8 mouse cellular contexts compared by ENCODE assay signal in the genomic region with DNA sequence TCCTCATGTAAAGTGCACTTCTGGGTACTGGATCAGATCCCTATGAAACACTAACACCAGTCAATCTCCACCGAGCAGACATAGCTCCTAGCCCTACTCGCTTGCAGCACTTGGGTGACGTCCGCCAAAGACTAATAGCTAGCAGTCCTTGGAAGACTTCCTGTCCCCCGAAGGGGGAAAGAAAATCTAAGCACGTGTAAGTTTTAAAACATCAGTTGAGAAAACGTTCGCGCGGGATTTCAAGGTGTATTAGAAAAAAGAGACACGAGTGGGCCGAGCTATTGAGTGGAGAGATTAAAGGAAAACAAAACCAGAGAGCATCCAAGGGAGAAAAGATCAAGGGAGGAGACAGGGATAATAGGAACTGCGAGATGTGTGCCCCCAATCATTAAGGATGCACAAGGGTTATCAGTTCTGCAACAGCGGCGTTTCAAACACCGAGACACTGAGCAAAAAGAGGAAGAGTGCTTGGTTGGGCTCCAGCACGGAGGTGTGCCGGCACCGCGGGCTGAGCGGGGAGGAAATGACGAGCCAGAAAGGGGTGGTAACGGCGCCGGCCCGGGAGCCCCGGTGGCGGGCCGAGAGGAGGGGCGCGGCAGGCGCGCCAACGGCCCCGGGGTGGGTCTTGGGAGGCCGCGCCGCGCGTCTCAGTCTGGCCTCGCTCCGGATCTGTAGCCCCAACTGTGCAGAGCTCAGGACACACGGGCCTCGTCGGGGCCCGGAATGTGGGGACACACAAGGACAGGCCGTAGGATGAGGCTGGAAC. TPM values are rescaled to one million over a fixed set of nuclear protein-coding genes. Genes with fewer than 3 reads are reported as not detected.
DNase-seq lines count a peak whose midpoint lies in the region; ATAC-seq and TF ChIP-seq lines count a peak whose summit lies in the region.

No protein-coding gene starts in this region.

- H3K27ac ChIP-seq in hindbrain, embryonic 10.5 days: peak overlapping the region; percentile 99
- H3K27ac ChIP-seq in lung, embryonic 16.5 days (ENCODE audit: low read length): peak overlapping the region; percentile 100
- H3K27ac ChIP-seq in olfactory bulb, adult 2 months (ENCODE audit: insufficient read depth, low read depth, low read length): peak overlapping the region; percentile 89

- DNase-seq in MEL-GATA-1-ER (ENCODE audit: extremely low read depth, low read depth): peak; percentile 94
- peak; percentile 75 for DNase-seq in cerebellum, adult 8-10 months
- DNase-seq in hindbrain, embryonic 10.5 days (ENCODE audit: low spot score): peak; percentile 57
- peak; percentile 80 for DNase-seq in layer of hippocampus, adult 9-11 months
- peak; percentile 81 for DNase-seq in thymus, postnatal 10 days (ENCODE audit: low spot score in 2 of 2)

- under 1% methylated on average over 47 of the region's 47 CpGs for WGBS in hindbrain, embryonic 10.5 days
- under 1% methylated on average over 41 of the region's 47 CpGs for WGBS in lung, embryonic 16.5 days
- under 1% methylated on average over 47 of the region's 47 CpGs for WGBS in olfactory bulb, adult 2 months

- no peaks in the 10 kb centered on the region for H3K27me3 ChIP-seq in hindbrain, embryonic 10.5 days (ENCODE audit: insufficient read depth, poor library complexity, severe bottlenecking)
- no peaks in the 10 kb centered on the region for H3K27me3 ChIP-seq in lung, embryonic 16.5 days (ENCODE audit: control insufficient read depth, insufficient read depth, low read depth, low read length)

- H3K9ac ChIP-seq in lung, embryonic 16.5 days (ENCODE audit: low read length): peak overlapping the region; percentile 100

- H3K36me3 ChIP-seq in hindbrain, embryonic 10.5 days: peaks cover 32% of the 10 kb centered on the region
- peaks cover 5% of the 10 kb centered on the region for H3K36me3 ChIP-seq in lung, embryonic 16.5 days (ENCODE audit: control insufficient read depth, insufficient read depth, low read length)

- ATAC-seq in frontal cortex, adult (ENCODE audit: low TSS enrichment): peak; percentile 35
- ATAC-seq in lung, embryonic 16.5 days (ENCODE audit: low read depth): peak; percentile 29

- no peak for TF ChIP-seq POLR2A in olfactory bulb, adult 2 months (IDR thresholded peaks at IDR 0.05; ENCODE audit: insufficient read depth, low read depth, low read length)

- TF ChIP-seq CTCF in olfactory bulb, adult 2 months (IDR thresholded peaks at IDR 0.05; ENCODE audit: insufficient read depth, low read depth, low read length): no peak

- H3K4me3 ChIP-seq in hindbrain, embryonic 10.5 days: peak overlapping the region; percentile 90
- H3K4me3 ChIP-seq in lung, embryonic 16.5 days (ENCODE audit: low read length): peak overlapping the region; percentile 95
- H3K4me3 ChIP-seq in olfactory bulb, adult 2 months (ENCODE audit: insufficient read depth, low read depth, low read length): peak overlapping the region; percentile 74

- H3K4me1 ChIP-seq in hindbrain, embryonic 10.5 days (replicated peaks): peaks cover 29% of the 10 kb centered on the region
- H3K4me1 ChIP-seq in lung, embryonic 16.5 days (replicated peaks; ENCODE audit: control insufficient read depth, insufficient read depth, low read length): peaks cover 27% of the 10 kb centered on the region
- no peaks in the 10 kb centered on the region for H3K4me1 ChIP-seq in olfactory bulb, adult 2 months (ENCODE audit: control insufficient read depth, insufficient read depth, low read length)

- peak overlapping the region; percentile 69 for H3K4me2 ChIP-seq in lung, embryonic 16.5 days (ENCODE audit: low read depth, low read length)

- H3K9me3 ChIP-seq in hindbrain, embryonic 10.5 days: no peaks in the 10 kb centered on the region
- H3K9me3 ChIP-seq in lung, embryonic 16.5 days (ENCODE audit: control insufficient read depth, low read length): no peaks in the 10 kb centered on the region

RNA-seq across cellular contexts. Expression of a gene that starts 1.0 kb away (rescaled TPM):
- polyA plus RNA-seq in hindbrain, embryonic 10.5 days (2016; fragmentation: Nextera tagmentation; extraction: Ambion mirVana): 19.2 and 19.5 TPM in 2 replicates
- polyA plus RNA-seq in lung, embryonic 16.5 days (2015; fragmentation: Nextera tagmentation; extraction: Ambion mirVana): 18.1 and 19.7 TPM in 2 replicates
- not detected in 2 replicates for polyA plus RNA-seq in olfactory bulb, adult 2 months (2012; ENCODE audit: insufficient read depth, insufficient read length, low replicate concordance, missing spikeins)

RNA-seq across cellular contexts. Expression of a gene that starts 1.1 kb away (rescaled TPM):
- 81.8 and 99.4 TPM in 2 replicates for polyA plus RNA-seq in hindbrain, embryonic 10.5 days (2016; fragmentation: Nextera tagmentation; extraction: Ambion mirVana)
- polyA plus RNA-seq in lung, embryonic 16.5 days (2015; fragmentation: Nextera tagmentation; extraction: Ambion mirVana): 67.8 and 68.4 TPM in 2 replicates
- not detected in 2 replicates for polyA plus RNA-seq in olfactory bulb, adult 2 months (2012; ENCODE audit: insufficient read depth, insufficient read length, low replicate concordance, missing spikeins)

RNA-seq across cellular contexts. Expression of a gene that starts 24.0 kb away (rescaled TPM):
- polyA plus RNA-seq in hindbrain, embryonic 10.5 days (2016; fragmentation: Nextera tagmentation; extraction: Ambion mirVana): 0.98 and 1.4 TPM in 2 replicates
- polyA plus RNA-seq in lung, embryonic 16.5 days (2015; fragmentation: Nextera tagmentation; extraction: Ambion mirVana): 9.9 and 10.5 TPM in 2 replicates
- polyA plus RNA-seq in olfactory bulb, adult 2 months (2012; ENCODE audit: insufficient read depth, insufficient read length, low replicate concordance, missing spikeins): not detected in 2 replicates

RNA-seq across cellular contexts. Expression of a gene that starts 42.6 kb away (rescaled TPM):
- 0.26 and 0.96 TPM in 2 replicates for polyA plus RNA-seq in hindbrain, embryonic 10.5 days (2016; fragmentation: Nextera tagmentation; extraction: Ambion mirVana)
- polyA plus RNA-seq in lung, embryonic 16.5 days (2015; fragmentation: Nextera tagmentation; extraction: Ambion mirVana): 2.6 and 3.2 TPM in 2 replicates
- not detected in 2 replicates for polyA plus RNA-seq in olfactory bulb, adult 2 months (2012; ENCODE audit: insufficient read depth, insufficient read length, low replicate concordance, missing spikeins)

RNA-seq across cellular contexts. Expression of a gene that starts 46.0 kb away (rescaled TPM):
- polyA plus RNA-seq in hindbrain, embryonic 10.5 days (2016; fragmentation: Nextera tagmentation; extraction: Ambion mirVana): 0.07 and 0.56 TPM in 2 replicates
- 2.7 and 3.6 TPM in 2 replicates for polyA plus RNA-seq in lung, embryonic 16.5 days (2015; fragmentation: Nextera tagmentation; extraction: Ambion mirVana)
- not detected in 2 replicates for polyA plus RNA-seq in olfactory bulb, adult 2 months (2012; ENCODE audit: insufficient read depth, insufficient read length, low replicate concordance, missing spikeins)

Comparison
In these comparisons a context has a peak if more than half of its experiments do, and no peak if none do; other contexts are left out.
1. Peak in every context shown above with its lines: DNase-seq, ATAC-seq, H3K4me3 ChIP-seq and H3K27ac ChIP-seq.